ENCODE assay signal across 8 mouse cellular contexts in genomic region chr17:12371310-12371925, GRCm38 (mm10). TPM values are rescaled to one million over a fixed set of nuclear protein-coding genes. Genes with fewer than 3 reads are reported as not detected.
DNase-seq lines count a peak whose midpoint lies in the region; ATAC-seq and TF ChIP-seq lines count a peak whose summit lies in the region.

No protein-coding gene starts in this region.

- no peak overlapping the region; the same call in 1 of the 2 replicates for H3K9ac ChIP-seq in forebrain, embryonic 11.5 days (ENCODE audit: low read length)
- H3K9ac ChIP-seq in kidney, embryonic 15.5 days: no peak overlapping the region

- H3K9me3 ChIP-seq in forebrain, embryonic 11.5 days (ENCODE audit: control insufficient read depth, low read length): no peaks in the 10 kb centered on the region
- no peaks in the 10 kb centered on the region for H3K9me3 ChIP-seq in kidney, embryonic 15.5 days (replicated peaks)

- WGBS in forebrain, embryonic 11.5 days: 37% methylated on average over 10 of the region's 10 CpGs
- 38% methylated on average over 10 of the region's 10 CpGs for WGBS in kidney, embryonic 15.5 days

- TF ChIP-seq POLR2A in bone marrow macrophage, adult 2 months (IDR thresholded peaks at IDR 0.05; ENCODE audit: borderline replicate concordance, low read depth, low read length): no peak

- no peaks in the 10 kb centered on the region for H3K27me3 ChIP-seq in forebrain, embryonic 11.5 days (ENCODE audit: control insufficient read depth, insufficient read depth, low read length)
- H3K27me3 ChIP-seq in kidney, embryonic 15.5 days: no peaks in the 10 kb centered on the region

- peak overlapping the region; percentile 15; the same call in 1 of the 2 replicates for H3K4me2 ChIP-seq in forebrain, embryonic 11.5 days (ENCODE audit: low read depth, low read length, severe bottlenecking)
- H3K4me2 ChIP-seq in kidney, embryonic 15.5 days: peak overlapping the region; percentile 35

- no peaks in the 10 kb centered on the region for H3K36me3 ChIP-seq in forebrain, embryonic 11.5 days (ENCODE audit: control insufficient read depth, insufficient read depth, low read length)
- H3K36me3 ChIP-seq in kidney, embryonic 15.5 days: no peaks in the 10 kb centered on the region

- no peak for DNase-seq in layer of hippocampus, adult 2 months (ENCODE audit: low spot score in 2 of 2)
- DNase-seq in layer of hippocampus, postnatal 36 days: no peak
- peak; percentile 59 for DNase-seq in forebrain, embryonic 11.5 days (ENCODE audit: low spot score)
- DNase-seq in thymus, postnatal 25 days: peak; percentile 42
- no peak for DNase-seq in right cerebral cortex, adult 18-20 months

- no peaks in the 10 kb centered on the region for H3K4me1 ChIP-seq in bone marrow macrophage, adult 2 months (ENCODE audit: control insufficient read depth, insufficient read depth, low read length)
- 0 out of 2 replicates have a peak, but pooled peaks cover 2% of the 10 kb centered on the region for H3K4me1 ChIP-seq in forebrain, embryonic 11.5 days (replicated peaks; ENCODE audit: control insufficient read depth, insufficient read depth, low read length)
- peaks cover 6% of the 10 kb centered on the region for H3K4me1 ChIP-seq in kidney, embryonic 15.5 days

- no peak overlapping the region for H3K27ac ChIP-seq in layer of hippocampus, adult 2 months
- no peak overlapping the region for H3K27ac ChIP-seq in bone marrow macrophage, adult 2 months (ENCODE audit: insufficient read depth, low read depth, low read length)
- no peak overlapping the region for H3K27ac ChIP-seq in forebrain, embryonic 11.5 days (ENCODE audit: low read depth, low read length)
- no peak overlapping the region for H3K27ac ChIP-seq in kidney, embryonic 15.5 days

- ATAC-seq in forebrain, embryonic 11.5 days (replicated peaks; ENCODE audit: low FRiP score): no peak; the same call in 1 of the 2 replicates
- ATAC-seq in kidney, embryonic 15.5 days (replicated peaks; ENCODE audit: low FRiP score): no peak
- ATAC-seq in megakaryocyte-erythroid progenitor cell, adult 5-6 weeks (replicated peaks; ENCODE audit: low FRiP score, low TSS enrichment, poor library complexity, severe bottlenecking): 0 out of 2 replicates have a peak, but pooled peaks have one; percentile 14

- peak; percentile 76 for TF ChIP-seq CTCF in layer of hippocampus, adult 2 months (conservative IDR thresholded peaks at IDR 0.05)
- no peak for TF ChIP-seq CTCF in bone marrow macrophage, adult 2 months (IDR thresholded peaks at IDR 0.05; ENCODE audit: low read depth, low read length)

- peak overlapping the region; percentile 35; the same call in 1 of the 2 replicates for H3K4me3 ChIP-seq in layer of hippocampus, adult 2 months
- peak overlapping the region; percentile 39 for H3K4me3 ChIP-seq in bone marrow macrophage, adult 2 months (ENCODE audit: insufficient read depth, low read length)
- H3K4me3 ChIP-seq in forebrain, embryonic 11.5 days (ENCODE audit: low read depth, low read length): no peak overlapping the region
- no peak overlapping the region for H3K4me3 ChIP-seq in kidney, embryonic 15.5 days (replicated peaks)

RNA-seq across cellular contexts. Expression of gene Plg, which starts 7.0 kb away (rescaled TPM):
- not detected for total RNA-seq in layer of hippocampus, adult 2 months (2021)
- not detected for total RNA-seq in layer of hippocampus, postnatal 36 days (2021)
- not detected in 2 replicates for polyA plus RNA-seq in bone marrow macrophage, adult 2 months (2012; ENCODE audit: insufficient read depth, insufficient read length, missing spikeins)
- polyA plus RNA-seq in forebrain, embryonic 11.5 days (2014; fragmentation: Nextera tagmentation; extraction: Ambion mirVana): 0.07 TPM in 1 of 2 replicates, not detected in the other
- 1.4 and 3.6 TPM in 2 replicates for polyA plus RNA-seq in kidney, embryonic 15.5 days (2015; fragmentation: Nextera tagmentation; extraction: Ambion mirVana)
- total RNA-seq in megakaryocyte-erythroid progenitor cell, adult 5-6 weeks (2014; fragmentation: Nextera tagmentation): not detected in 2 replicates
- total RNA-seq in megakaryocyte-erythroid progenitor cell, adult 5-6 weeks (2017): not detected in 2 replicates

RNA-seq across cellular contexts. Expression of gene Map3k4, which starts 52.8 kb away (rescaled TPM):
- 10 to 100 TPM; 72.4 to 73.8 TPM for total RNA-seq in layer of hippocampus, adult 2 months (2021)
- total RNA-seq in layer of hippocampus, postnatal 36 days (2021): 10 to 100 TPM; 63.5 to 78.5 TPM
- 9.3 and 11.1 TPM in 2 replicates for polyA plus RNA-seq in bone marrow macrophage, adult 2 months (2012; ENCODE audit: insufficient read depth, insufficient read length, missing spikeins)
- polyA plus RNA-seq in forebrain, embryonic 11.5 days (2014; fragmentation: Nextera tagmentation; extraction: Ambion mirVana): 49.5 and 59.4 TPM in 2 replicates
- polyA plus RNA-seq in kidney, embryonic 15.5 days (2015; fragmentation: Nextera tagmentation; extraction: Ambion mirVana): 46.9 and 50.2 TPM in 2 replicates
- total RNA-seq in megakaryocyte-erythroid progenitor cell, adult 5-6 weeks (2014; fragmentation: Nextera tagmentation): 18.8 and 19.9 TPM in 2 replicates
- 18.2 and 20.2 TPM in 2 replicates for total RNA-seq in megakaryocyte-erythroid progenitor cell, adult 5-6 weeks (2017)

Comparison
In these comparisons a context has a peak if more than half of its experiments do, and no peak if none do; other contexts are left out.
1. DNase-seq: peak in forebrain, embryonic 11.5 days (single experiment) and thymus, postnatal 25 days (single experiment); none in layer of hippocampus, adult 2 months (0 of 2), layer of hippocampus, postnatal 36 days (0 of 2) and right cerebral cortex, adult 18-20 months (single experiment).
2. H3K4me3 ChIP-seq: peak in layer of hippocampus, adult 2 months (single experiment) and bone marrow macrophage, adult 2 months (single experiment); none in forebrain, embryonic 11.5 days (single experiment) and kidney, embryonic 15.5 days (single experiment).